Mouse (Mus musculus): ENCODE results near the gene Gm6993.
A peak's percentile ranks its signal among the peaks of the same experiment; 100 is the strongest.

The Gm6993 gene

GRCm38 (mm10) chr12:31239798-31240197 is 772 bp upstream of the Gm6993 start:
- DNase-seq (ENCODE audit: low spot score in 2 of 2) = no peak

- no peak for DNase-seq (ENCODE audit: low spot score in 2 of 2)
These were observed 1.2 kb downstream of the Gm6993 start for GRCm38 (mm10) chr12:31241595-31242342.

- DNase-seq (ENCODE audit: low spot score in 2 of 2) = no peak
These were observed 3.4 kb downstream of the Gm6993 start for GRCm38 (mm10) chr12:31244001-31244400.

DNA sequence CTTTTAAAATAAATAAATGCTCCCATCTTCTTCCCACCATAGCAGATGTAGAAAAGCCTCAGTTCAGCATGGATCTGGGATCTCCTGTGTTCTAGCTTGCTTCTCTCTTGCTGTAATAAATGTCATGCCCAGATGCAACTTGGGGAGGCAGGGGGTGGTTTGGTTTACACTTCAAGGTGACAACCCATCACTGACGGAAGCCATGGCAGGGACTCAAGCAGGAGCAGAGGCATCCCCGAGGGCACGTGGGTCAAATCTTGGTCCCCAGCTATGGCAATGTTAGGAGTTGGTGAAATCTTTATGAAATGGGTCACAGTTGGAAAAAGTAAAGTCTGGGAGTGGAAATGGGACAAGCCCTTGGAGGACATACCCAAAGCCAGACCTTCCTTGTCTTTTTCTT is 4.1 kb downstream of the Gm6993 start:
- no peak for DNase-seq (ENCODE audit: low spot score in 2 of 2)

GRCm38 (mm10) chr12:31246153-31246552 is 5.6 kb downstream of the Gm6993 start:
- no peak for DNase-seq (ENCODE audit: low spot score in 2 of 2)

- no peak for DNase-seq (ENCODE audit: low spot score in 2 of 2)
These were observed 6.0 kb downstream of the Gm6993 start for GRCm38 (mm10) chr12:31246615-31247014.

- no peak for DNase-seq (ENCODE audit: low spot score in 2 of 2)
These were observed 7.6 kb downstream of the Gm6993 start for GRCm38 (mm10) chr12:31248165-31248564.

DNA sequence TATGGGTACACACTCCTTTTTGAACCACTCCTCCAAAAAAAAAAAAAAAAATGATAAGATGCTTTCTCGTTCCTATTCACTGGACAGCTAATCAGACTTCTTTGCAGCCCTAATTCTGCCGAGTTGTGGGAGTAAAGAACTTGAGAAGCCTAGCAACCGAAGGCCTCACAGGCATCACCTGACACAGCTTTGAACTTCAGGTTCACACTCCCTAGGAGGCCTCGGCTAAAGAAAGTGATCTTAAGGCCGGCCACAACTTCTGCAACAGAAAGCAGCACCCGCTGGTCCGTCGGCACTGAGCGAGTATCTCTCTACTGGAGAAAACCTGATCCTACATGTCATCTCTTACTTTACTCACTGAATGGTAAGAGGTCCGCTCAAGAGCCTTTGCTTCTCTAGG is 8.1 kb downstream of the Gm6993 start:
- DNase-seq (ENCODE audit: low spot score in 2 of 2) = no peak

GRCm38 (mm10) chr12:31252259-31252658 is 11.7 kb downstream of the Gm6993 start:
- DNase-seq (ENCODE audit: low spot score in 2 of 2) = no peak

GRCm38 (mm10) chr12:31254978-31255377 is 14.4 kb downstream of the Gm6993 start:
- DNase-seq (ENCODE audit: low spot score in 2 of 2) = no peak

DNA sequence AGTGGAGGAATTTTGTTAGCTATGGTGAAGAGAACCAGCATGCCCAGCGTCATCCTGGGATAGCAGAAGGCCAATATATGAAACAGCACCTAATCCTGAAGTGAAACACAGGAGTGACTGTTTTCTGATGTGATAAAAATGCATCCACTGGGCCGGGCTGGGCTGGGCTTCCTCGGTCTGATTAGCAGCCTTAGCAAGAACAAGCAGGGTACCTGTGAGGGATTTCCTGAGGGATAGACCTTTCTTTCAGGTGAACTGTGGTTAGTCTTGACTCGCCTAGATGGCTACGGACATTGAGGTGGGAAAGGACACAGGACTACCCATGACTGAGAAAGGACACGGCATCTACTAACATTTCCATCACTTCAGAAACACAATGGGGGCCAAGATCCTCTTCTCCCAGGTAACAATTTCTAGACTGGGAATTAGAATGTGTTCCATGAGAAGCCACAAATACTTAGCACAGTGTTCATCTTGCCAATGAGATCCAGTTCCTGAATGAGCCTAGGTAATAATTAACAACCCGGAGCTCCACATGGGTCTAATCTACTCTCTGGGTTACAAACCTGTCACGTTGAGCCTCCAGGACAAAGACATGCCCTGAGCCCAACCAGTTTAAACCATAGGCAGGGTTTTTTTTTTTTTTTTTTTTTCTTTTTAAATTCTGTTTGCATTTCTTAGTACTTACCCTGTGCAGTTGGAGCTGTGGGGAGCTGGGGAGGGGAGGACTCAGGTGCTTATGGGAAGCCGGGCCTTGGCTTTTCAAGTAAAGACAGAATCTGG is 15.7 kb downstream of the Gm6993 start:
- no peak for DNase-seq (ENCODE audit: low spot score in 2 of 2)

DNA sequence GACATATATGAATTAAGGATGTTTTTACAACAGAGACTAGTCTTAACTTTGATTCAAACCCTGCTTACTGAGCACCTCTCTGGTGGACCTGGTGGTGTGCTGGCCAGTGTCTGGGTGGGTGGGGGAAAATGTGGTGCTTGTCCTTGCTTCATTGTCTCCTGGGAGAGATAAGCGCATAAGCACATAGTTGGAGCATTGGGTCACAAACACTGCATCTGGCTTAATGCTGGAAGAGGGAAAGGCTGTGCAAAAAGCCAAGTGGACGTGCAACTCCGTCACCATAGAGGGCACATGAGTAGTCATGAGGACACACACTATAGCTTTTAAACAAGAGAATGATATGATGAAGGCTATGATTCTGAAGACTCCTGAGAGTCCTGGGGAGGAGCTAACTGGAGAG is 21.3 kb downstream of the Gm6993 start:
- DNase-seq (ENCODE audit: low spot score in 2 of 2) = no peak

DNA sequence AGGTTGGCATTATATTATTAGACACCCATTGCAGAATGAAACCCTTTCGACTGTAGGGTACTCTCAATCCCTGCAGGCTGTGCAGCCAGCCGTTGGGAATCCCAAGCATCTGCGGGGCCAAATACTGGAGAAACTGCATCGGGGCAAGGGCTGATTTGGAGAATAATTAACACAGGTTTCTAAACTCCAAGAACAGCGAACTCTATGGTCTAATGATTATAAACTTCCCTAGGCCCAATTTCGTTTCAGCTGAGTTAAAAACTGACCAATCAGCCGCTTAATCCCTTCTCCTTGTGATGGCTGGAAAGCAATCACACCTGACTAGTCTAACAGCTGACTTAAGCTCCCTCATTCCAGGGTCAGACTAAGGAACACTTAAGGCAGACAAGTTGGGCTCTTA is 23.4 kb downstream of the Gm6993 start:
- DNase-seq (ENCODE audit: low spot score in 2 of 2) = no peak

DNA sequence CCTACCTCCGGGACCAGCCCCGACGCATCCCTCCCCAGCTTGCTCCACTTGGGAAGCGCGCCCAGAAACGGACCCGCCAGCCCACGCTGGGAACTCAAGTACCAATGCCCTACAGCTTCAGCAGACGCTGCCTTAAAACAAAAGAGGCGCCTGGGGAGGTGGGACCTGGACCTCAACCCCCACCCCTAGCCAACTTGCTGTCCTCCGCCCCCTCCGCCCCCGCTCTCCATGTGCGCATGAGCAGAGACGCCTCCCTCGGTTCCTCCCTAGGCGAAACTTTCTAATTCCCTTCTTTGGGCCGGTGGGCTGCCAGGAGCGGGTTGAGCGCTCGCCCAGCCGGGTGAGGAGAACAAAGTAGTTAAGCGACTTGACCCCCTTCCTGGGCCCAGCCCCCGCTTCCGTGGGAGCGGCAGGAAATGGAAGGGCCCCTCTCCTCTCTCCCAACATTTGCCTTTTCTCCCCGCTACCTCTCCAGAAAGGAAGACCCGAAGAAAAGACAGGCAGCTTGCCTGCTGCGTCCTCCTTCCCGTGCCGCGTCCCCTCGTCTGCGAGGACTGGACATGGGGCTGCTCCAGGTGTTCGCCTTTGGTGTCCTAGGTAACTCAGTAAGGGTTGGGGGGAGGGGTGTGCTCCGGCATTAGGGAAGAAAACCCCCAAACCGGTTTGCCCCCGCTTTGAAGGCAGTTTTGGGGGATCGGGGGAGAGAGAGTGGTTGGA is 24.6 kb downstream of the Gm6993 start, which contains the start of gene Lamb1:
Gene Lamb1 (plus strand): TSS at position 230 of the 717 bp plus-strand sequence.
- DNase-seq (ENCODE audit: low spot score in 2 of 2) = peak in 1 of 2 experiments; percentile 17

DNA sequence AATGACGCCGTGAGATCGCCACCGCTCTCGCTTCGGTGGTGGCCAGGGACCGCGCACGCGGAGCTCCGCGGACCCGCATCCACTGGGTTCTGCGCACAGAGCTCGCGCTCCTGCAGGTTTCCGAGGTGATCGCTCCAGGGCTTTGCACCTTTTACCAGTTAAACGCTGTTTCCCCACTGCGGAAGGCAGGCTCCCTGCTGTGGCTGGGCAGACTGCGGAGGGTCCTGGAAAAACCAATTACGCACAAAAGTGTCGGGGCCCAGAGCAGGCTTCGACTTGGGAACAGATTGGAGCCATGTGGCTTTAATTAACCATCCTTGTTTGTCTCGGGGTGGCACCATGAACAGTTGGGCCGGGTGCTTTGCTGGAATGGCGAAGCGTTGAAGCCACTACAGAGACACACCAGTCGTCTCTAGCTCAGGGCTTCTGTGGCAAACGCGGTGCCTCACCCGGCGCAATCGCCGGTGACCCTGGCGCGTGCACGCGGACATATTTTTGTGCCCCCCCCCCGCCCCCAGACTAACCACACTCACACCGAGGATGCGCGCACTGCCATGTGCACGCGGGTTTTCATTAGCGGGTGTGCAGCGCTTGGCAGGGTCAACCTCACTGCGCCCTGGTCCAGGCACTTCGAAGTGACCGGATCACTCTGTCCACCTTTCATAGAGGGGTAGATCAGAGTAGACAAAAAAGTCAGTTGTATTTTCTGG is 25.3 kb downstream of the Gm6993 start:
- peak; percentile 45 to 47 for DNase-seq (ENCODE audit: low spot score in 2 of 2)

- DNase-seq (ENCODE audit: low spot score in 2 of 2) = no peak
These were observed 26.1 kb downstream of the Gm6993 start for GRCm38 (mm10) chr12:31266686-31267085.

GRCm38 (mm10) chr12:31267363-31267762 is 26.8 kb downstream of the Gm6993 start:
- DNase-seq (ENCODE audit: low spot score in 2 of 2) = no peak

DNA sequence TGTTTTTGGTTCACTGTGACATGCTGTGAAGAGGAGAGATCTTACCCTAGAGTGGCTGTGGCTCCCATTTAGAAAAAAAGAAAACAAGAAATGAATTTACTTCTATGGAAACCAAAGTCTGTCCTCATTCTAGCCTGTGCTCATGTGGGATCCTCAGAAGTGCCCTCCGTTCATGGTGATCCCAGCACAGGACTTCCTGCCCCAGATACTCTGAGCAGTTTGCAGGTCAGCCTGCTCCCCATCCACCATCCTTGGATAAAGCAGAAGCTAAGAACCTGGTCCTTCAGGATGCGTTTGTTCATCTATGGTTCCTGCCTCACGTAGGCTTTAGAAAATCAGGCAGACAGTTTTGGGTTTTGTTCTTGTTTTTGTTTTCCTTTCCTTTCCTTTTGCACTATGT is 27.7 kb downstream of the Gm6993 start:
- DNase-seq (ENCODE audit: low spot score in 2 of 2) = no peak

- DNase-seq (ENCODE audit: low spot score in 2 of 2) = no peak
These were observed 28.5 kb downstream of the Gm6993 start for GRCm38 (mm10) chr12:31269020-31269597.

- no peak for DNase-seq (ENCODE audit: low spot score in 2 of 2)
These were observed 29.8 kb downstream of the Gm6993 start for GRCm38 (mm10) chr12:31270361-31270760.

DNA sequence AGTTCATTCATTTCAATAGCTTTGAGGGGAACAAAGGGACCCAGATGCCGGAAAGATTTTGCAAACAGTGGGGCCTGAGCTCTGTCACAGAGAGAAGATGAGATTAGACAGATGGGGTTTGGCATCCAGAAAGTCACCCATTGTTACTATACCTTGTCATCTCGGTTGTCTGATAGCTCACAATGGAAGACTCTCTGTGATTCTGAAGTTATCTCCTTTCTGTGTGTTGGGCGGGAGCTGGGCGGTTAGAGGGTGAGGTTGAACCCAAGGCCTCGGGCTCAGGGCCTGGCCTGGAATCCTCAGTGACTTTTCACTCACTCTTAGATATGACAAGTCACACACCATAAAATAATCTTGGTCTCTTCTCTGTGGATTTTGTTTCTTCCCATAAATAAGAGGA is 30.2 kb downstream of the Gm6993 start:
- DNase-seq (ENCODE audit: low spot score in 2 of 2) = no peak

Measured in frontal cortex, postnatal 36 days (tissue).